Mouse (Mus musculus) adrenal gland, postnatal 4 days (tissue): ENCODE results near the gene Heatr9. TPM values are rescaled to one million over a fixed set of nuclear protein-coding genes. Genes with fewer than 3 reads are reported as not detected.
"Not testable (repeated sequence)": the region's sequence is repeated elsewhere in the genome, so short reads cannot be mapped to it uniquely, and the experiment has no call there.

ENCODE experiments used
- DNase-seq, 2 experiments: peaks; one replicate each; pipeline ENCODE4 v3.0.0; 2021 to 2022; ENCODE audit warnings: low spot score in 2 of 2, mixed read lengths in 2 of 2
- long read RNA-seq, 2 experiments: library from polyadenylated mRNA; stranded (forward); transcript quantifications; one replicate each; pipeline ENCODE4 v2.0.0; 2021
- total RNA-seq, 2 experiments: library from RNA; stranded (reverse); gene quantifications; 2 replicates each; pipeline ENCODE4 v1.2.3; 2021

The Heatr9 gene
- not detected for total RNA-seq
- long read RNA-seq, experiment 1: 0 reads
- long read RNA-seq, experiment 2: 0 reads

DNA sequence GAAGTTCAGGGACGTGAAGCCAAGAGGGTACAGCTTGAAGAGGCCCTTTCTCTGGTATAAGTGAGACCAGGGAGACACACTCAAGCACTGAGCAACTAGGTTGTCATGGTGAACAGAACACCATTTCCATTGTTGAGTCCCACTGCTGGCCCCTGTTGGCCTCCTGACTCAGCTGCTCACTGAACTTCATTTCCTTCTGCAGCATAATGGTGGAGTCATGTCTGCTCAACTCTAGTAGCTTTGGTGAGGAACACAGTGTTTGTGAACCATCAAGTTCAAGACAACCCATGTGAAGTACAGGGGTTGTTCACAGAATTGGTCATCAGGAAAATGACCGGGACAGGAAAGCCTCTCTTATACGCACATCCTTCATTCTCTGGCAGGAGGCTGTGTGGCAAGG lies at the start of gene Heatr9:
Heatr9 (minus strand) TSS at position 101 of the 400 bp plus-strand sequence.
- no peak for DNase-seq

DNA sequence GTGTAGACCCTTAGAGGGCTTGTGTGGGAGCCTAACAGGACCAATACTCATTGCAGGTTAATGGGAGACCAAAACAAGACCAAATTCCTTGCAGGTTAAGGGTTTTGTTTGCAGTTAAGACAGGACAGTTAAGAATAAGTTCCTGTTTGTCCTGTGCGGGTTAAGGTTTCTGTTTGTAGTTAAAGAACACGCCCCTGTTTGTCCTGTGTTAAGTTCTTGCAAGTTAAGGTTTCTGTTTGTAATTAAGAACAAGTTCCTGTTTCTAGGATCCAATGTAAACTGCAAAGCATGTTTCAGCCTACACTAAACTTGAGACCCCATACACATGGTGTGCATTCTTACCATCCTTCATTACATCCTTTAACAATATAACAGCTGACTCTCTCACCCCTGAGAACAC lies 48.2 kb upstream of the Heatr9 start:
- DNase-seq: no peak

DNA sequence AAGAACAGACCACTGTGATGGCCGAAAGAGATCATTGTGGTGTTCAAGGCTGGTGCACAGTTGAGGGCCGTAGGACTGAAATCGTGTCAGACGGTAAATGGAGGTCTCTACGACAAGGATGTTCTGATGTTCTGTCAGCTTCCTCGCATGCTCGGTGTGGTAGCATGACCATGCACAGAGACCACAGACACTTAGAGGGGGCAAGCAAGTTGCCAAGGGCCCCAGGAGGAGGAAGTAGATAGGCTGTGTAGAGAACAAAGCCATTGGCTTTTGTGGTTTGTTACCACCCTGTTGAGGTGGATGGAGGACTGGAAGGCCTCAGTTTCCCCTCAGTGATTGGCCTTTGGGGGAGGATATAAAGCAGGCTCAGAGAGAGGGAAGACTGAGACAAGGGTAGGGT lies 47.3 kb upstream of the Heatr9 start:
- no peak for DNase-seq

DNA sequence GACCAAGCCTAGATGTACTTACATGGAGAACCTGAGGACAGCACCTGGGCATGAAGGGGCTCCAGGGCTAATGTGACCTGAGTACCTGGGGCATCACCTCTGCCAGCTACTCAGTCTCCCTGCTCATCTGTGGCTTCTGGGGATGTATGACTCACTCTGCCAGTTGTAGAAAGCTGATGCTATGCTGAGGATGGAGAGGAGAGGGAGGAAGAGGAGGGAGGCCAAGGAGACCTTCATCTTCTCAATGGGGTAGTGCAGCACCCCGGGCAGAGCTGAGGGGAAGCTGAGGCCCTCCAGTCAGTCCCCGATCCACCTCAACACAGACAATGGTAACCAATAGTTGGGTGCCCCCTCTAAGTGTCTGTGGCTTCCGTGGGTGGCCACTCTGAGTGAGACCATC lies 46.8 kb upstream of the Heatr9 start:
- no peak for DNase-seq

DNA sequence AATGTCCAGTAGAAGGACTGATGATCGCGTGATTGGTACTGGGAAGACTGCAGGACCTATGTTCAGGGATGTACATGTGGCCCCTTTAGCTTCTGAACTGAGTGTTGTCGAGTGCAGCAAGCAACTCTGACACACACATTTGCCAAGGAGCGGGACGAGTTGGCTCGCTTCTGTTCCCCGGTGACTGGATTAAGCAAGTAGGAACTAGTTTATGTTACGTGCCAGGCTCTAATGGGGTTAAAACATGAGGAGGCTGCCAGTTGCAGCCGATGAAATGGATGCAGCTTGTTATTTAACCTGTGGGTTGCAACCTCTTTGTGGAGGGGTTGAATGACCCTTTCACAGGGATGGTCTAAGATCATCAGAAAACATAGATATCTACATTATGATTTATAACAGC lies 46.1 kb upstream of the Heatr9 start:
- no peak for DNase-seq

DNA sequence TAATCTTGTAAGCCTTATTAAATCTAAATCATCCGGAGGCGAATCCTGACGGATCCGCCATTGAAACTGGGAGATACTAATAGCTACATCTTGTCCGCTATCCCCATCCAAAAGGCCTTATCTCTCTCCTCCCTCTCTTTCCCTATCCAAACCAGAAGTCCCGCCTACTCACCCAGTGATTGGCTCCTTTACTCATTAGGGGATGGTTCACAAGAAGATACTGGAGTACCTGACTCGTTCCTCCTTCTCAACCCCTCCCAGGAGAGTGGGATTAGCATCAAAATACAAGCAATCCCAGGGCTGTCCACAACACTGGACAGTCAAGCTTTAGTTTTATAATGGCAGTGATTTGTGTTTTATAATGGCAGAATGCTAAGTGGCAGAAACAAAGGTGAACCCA lies 45.3 kb upstream of the Heatr9 start:
- no peak for DNase-seq

DNA sequence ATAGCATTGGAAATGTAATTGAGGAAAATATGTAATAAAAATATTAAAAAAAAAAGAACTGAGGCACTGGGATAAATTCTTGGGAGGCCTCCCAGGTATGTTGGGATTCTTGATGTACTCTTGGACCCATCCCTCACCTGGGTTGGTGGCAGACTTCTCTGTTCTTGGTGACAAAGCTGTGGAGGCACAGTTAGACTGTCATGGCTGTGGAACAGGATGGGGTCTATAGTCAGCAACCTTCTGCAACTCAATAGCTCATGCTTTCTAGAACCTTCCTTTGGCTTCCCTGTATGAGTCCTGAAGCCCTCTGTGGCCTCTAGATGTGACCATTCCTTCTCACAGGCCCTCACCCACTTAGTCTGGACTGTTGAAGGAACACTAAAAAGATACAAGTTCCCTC lies 44.6 kb upstream of the Heatr9 start:
- no peak for DNase-seq

DNA sequence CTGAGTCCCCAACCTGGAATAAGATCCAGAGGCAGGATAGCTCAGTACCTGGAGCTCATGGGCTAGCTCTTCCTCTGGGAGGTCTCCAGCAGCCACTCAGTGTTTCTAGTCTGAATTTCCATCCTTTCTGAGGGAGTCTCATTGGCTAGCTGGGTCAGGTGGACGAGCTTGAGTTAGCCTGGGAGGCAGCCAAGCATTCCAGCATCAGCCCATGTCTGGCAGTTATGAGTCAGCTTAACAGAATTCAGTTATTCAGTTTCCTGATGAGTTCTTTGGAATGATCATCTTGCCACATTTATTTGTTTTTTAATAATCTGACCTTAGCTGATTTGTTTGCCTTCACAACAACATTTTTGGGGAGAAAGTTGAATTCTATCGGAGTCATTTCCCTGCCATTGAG lies 41.8 kb upstream of the Heatr9 start:
- DNase-seq: no peak

DNA sequence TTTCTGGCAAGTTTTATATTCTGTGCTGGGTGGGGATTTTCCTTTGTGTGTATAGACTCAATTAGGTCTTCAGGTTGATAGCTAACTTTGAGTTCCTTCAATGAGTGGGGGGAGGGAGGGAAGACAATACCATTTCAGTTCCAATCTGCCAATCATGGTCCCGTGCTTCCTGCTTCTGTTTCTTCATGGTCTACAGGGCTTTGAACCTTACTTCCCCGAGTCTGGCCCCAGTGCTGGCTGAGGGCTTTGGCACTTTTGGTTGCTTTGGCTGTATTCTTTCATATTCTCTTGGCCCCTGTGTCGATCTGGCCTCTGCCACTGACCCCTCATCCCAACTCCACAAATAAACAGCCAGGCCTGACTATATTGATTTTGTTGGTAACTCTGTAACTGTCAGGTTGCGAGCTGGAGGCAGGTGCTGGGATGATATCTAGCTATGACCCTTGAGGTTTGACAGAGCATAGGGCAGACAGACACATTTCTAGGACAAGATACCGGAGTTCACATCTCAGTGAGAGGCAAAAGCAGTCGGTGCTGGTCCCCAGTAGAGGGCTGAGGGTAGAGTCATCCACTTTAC lies 40.4 kb upstream of the Heatr9 start:
- no peak for DNase-seq

DNA sequence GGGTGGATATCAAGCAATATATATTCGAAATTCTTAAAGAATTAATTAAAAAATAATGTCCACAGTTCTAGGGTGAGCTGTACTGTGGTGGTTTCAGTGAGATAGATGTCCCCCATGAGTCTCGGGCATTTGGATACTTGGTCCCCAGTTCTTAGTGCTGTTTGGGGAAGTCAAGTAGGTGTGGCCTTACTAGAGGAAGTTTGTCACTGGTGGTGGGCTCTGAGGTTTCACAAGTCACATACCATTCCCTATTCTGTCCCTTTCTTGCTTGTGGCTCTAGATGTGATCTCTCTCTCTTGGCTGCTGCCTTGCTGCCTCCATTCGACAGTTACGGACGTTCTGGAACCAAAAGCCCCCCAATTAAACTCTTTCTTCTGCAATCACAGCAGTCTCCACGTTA lies 38.4 kb upstream of the Heatr9 start:
- DNase-seq: no peak

DNA sequence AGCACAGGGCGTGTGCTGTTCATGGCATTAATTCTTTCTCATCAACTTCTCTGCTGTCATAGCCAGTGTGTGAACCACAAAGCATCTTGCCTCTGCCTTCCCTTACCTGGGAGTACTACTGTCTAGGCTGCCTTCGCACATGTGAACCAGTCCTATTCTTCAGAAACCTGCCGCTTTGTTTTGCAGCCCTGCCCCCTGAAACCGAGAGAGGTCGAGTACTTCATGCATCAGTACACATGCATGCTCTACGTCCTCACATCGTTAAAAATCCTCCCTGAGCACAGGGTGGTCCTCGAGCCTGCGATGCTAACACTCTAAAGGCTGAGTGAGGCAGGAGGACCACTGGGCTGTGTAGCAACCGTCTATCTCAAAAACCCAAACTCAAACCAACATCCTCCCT lies 35.1 kb upstream of the Heatr9 start:
- DNase-seq: no peak

DNA sequence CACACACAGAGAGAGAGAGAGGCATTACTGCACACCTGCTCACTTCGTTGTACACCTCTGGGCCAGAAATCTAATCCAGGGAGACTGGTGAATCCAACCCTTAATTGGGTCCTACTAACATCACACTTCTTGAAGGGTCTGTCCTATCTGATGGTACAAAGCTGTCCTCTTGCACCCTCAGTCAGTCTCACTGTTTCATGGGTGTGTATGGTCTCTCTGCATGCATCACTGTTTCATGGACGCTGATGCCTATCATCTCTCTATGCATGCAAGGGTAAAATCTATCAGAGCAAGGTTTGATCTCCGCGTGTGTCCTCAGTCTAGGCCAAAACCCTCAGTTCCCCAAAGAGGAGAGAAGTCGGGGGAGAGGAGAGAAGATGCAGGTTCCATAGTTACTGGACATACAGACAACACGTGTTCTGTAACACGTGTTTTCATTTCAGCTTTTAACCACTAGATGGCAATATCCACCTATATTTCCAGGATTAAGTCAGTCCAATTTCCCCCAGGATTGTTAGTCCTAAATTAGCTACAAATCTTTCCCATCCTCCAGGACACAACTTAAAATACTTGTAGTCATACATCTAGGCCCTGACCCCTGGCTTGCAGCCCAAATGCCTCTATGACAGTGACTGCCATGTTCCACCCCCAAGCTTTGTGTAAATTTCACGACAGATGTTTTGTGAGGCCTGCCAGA lies 34.3 kb upstream of the Heatr9 start:
- no peak for DNase-seq

DNA sequence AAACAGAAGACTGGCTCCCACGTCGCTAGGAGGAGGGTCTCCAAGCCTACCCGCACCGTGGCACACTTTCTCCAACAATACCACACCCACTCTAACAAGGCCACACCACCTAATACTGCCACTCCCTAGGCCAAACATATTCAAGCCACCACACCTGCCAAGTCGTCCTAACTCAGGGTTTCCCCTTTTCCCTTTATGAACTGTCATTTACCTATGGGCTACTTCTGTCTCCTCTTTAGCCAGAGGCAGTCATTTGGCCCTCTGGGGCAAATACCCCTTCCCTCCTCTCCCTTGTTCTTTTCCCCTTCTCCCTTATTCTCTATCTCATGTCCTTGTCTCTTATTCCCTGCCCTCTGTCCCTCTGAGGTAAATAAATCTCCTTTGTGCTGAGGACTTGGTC lies 29.7 kb upstream of the Heatr9 start:
- no peak for DNase-seq

DNA sequence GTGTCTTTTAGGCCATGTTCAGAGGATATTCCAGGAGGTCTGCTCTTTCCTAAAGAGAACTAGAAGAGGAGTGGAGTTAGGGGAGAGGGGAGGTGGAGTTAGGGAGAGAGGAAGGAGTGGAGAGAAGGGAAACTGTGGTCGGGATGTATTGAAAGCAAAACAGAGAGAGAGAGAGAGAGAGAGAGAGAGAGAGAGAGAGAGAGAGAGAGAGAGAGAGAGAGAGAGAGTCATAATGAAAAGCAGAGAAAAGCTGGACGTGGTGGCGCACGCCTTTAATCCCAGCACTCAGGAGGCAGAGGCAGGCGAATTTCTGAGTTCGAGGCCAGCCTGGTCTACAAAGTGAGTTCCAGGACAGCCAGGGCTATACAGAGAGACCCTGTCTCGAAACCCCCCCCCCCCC lies 29.1 kb upstream of the Heatr9 start:
- DNase-seq: not testable (repeated sequence)

DNA sequence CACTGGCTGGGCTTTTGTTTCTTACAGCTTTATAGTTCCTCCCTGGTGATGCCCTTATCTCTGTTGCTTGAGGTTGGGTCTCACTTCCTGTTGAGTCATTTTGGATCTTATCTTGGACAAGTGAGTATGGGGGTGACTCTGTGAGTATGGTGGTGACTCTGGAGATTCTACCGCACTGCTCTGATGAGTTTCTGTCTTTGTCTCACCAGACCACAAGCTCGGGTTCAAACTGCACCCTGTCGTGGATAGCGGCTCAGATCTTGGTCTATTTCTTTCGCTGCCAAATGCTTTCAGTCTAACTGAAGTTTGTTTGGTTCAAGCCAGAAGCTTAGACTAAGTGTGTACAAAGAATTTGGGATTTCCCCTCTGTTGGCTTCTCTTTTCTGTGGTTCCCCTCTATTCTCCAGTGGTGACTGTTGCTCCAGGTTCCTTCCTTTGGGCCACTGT lies 28.2 kb upstream of the Heatr9 start:
- DNase-seq: no peak

DNA sequence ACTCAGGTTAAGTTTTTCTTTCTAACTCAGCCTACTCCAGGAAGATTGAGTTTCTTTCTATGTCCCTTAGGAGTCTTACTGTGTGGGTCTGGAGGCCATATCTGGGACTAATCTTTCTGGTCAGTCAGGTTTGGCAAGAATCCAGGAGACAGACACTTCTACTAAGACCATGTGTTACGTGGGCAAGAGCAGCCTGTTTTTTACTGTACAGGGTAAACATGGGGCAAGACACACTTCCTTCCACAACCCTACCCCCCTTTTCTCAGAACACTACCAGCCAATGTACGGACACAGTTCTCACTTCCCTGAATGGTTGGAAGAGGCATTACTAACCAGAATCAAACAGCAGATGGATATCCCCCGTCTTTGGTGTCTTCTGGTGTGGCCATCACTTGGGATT lies 22.2 kb upstream of the Heatr9 start:
- no peak for DNase-seq

DNA sequence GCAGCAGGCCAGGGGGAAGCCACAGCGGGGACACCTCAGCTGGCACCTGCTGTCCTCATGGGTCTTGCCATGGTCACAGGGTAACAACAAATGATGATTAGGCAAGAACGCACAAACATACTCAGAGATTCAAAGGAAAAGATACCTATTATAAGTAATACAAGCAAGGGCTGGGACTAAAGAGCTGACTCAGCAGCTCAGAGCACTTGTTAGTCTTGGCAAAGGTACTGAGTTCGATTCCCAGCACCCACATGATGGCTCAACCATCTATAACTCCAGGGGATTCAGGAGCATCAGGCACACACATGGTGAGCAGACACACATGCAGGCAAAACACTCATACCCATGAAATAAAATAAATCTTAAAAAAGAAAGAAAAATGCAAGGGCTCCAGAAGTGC lies 19.4 kb upstream of the Heatr9 start:
- no peak for DNase-seq

DNA sequence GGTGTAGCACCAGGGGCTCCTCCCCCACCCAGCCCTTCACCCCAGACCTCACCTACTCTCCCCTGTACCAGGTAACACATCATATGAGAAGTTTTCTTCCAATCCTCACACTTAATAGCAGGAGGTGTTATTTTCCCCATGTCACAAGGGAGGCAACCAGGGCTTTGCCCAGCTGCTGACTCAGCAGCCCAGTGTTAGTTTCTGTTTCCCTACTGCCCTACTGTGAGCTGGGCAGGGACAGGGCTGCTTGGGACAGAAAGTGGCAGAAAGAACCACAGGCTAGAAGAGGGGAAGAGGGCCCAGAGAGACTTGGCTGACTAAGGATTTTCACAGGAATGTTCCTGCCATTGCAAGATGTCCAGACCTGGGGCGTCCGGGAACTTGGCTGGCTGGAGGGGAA lies 19.0 kb upstream of the Heatr9 start:
- DNase-seq: no peak

DNA sequence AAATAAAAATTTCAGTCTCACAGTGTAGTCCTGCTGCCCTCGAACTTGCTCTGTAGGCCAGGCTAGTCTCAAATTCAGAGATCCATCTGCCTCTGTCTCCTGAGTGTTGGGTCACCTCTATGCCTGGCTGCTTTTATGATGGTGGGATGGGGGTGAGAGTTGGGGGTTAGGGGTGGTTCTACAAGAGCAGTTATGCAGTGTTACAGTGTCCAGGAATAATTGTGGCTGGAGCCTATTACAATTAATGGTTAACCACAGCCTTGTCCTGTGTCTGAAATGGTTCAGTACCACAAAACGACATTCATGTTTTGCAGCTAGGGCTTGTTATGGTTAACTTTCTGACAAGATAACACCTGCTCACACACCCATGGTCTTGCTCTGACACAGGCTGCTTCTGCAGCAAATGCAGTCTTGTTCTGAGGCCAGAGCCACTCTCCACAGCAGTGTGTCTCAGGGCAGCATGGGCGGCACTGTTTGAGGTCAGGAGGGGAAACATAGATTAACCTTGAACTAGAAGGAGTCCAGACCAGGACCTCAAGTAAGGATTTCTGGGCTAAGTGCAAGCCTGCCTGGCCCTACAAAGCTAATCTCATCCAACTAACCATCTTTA lies 16.8 kb upstream of the Heatr9 start:
- DNase-seq: no peak

DNA sequence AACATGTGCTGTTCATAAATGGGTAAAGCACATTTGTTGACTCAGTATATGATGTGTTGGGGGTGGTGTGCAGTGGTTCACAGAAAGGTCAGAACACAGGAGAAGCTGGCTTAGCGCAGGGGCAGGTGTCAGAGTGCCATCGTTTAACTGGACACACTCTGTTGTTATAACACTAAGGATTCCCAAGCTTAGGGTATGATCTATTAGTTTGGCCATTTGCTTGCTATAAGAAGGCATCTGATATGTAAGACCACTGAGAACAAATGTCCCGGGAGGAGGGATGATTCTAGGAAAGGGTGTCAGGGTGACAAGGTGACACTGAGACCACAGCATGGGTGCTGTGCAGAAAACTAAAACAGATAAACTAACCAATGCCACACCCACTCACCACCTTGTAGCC lies 14.9 kb upstream of the Heatr9 start:
- DNase-seq: no peak

DNA sequence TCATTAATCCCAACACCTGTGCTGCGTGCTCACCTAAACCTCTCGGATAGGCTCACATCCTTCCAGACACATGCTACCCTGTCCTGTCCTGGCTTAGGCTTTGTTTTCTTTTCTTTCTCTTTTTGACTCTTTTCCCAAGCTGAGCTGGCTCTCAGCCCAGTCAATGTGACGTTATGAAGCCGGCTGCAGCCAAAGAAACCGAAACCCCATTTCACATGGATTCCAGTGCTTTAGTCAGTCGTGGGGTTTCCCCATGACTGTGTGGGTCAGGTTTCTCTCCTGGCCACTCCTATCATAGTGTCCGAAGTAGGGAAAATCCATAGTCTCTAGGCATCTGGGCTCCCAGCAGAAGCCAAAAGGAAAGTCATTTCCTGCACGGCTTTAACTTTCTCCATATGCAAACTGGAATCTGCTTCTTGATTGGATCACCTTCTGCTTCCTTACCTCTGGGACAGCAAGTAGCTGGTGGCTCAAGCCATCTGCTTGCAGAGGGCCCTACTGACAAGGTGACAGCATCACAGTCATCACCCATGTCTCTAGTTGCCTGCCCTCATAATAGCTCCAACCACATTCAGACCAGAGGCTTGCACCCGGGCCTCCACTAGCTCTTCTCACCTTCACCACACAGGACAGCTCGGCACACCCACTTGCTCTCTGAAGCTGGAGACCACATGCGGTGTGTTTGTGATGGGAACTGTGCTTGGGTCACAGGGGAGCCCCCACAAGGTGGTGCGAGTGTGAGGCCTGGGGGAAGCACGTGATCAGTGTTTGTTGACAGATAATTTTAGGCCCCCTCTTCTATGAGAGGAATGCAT lies 12.8 kb upstream of the Heatr9 start:
- peak; percentile 46 to 58 for DNase-seq

DNA sequence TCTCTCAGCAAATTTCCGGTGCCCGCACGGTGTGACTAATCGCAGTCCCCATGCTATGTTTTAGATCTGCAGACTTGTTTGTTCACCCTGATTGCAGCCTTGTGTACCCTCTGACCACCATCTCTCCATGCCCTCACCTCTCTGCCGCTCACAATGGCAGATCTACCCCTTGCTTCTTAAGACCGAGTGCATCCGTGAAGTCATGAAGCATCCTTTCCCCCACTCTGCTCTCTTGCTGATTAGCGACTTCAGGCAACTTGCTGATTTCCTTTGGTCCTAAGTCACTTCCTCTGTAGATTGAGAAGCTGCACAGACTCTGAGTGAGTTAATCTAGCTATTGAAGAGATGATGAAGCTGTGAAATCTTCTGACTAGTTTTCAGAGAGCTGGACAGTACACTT lies 12.2 kb upstream of the Heatr9 start:
- DNase-seq: no peak
